Mouse (Mus musculus): ENCODE measurements at regions not wholly inside any gene's neighbourhood (a gene's known extent, or its start where the extent isn't known, plus 50 kb on each side); places are given as distances from the start of the nearest gene placed in this dataset.
"Not testable (repeated sequence)": the region's sequence is repeated elsewhere in the genome, so short reads cannot be mapped to it uniquely, and the experiment has no call there.

DNA sequence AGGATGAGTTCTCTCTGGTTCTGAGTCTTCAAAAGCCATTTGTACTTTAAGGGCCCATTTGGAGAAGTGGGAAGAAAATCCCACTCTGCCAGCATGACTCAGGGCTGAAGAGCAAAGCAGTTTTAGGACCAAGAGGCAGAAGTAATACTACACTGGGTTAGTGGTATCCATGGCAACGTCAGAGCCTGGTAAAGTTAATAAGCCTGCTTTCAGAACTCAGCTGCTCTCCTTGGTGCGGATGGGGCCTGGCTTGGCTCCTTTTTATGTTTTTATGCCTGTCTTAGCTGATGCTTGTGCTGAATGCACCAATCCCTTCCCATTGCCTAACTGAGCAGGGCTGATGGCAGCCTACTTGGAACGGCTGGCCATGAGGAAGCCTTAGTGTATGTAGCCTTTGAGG lies 306.7 kb downstream of the Abcc12 start:
- DNase-seq, result peak; percentile 6

DNA sequence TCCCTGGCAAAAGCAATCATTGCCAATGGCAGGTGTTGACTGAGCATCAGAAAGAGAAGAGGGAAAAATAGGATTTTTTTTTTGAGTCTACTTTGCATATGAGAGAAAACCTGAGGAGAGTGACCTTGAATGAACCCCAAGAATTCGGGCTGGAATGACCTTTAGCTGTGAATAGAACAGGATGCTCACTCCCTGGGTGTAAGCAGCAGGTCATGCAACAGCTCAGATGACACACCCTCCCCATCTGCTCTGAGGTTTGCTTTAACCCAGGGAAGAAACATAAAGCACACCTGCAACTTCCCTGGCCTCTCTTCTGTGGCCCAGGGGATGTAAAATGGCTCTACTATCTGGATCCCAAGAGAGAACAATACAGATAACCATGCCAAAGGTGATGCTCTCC lies 307.9 kb downstream of the Abcc12 start:
- no peak for DNase-seq

DNA sequence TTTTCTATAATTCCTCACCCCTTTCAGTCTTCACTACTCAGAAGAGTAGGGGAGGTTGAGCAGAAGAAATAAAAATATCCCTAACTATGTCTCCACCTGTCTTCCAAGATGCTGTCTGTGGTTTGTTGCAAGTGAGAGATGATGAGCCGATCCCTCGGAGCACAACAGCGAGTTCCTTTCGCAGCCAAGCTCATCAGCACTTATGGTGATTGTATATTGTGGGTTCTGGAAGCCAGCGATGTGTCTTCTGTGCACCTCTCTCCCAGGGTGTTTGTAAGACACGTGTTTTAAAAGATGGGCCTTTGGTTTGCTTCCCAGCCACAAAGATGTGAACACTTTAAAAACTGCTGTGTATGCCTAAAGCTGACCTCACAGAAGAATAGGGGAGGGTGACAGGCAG lies 309.0 kb downstream of the Abcc12 start:
- no peak for DNase-seq

DNA sequence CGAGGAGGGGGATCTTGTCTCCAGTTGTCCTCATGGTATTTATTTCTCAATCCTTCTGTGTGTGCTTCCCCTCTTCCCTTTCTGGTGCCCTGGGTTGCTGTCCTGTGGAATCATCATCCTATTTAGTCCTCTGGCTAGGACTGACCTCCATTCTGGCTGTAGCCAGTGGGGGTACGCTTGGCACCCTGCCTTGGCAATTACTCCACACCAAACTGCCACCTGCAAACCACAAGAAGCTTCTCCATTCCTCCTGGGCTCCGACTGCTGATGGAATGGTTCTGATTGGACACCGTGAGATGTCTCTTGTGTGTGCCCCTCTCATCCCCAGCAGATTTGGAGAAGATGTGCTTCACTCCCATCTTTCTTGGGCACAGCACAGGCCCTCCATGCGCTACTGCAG lies 322.5 kb downstream of the Abcc12 start:
- DNase-seq, result peak; percentile 11

DNA sequence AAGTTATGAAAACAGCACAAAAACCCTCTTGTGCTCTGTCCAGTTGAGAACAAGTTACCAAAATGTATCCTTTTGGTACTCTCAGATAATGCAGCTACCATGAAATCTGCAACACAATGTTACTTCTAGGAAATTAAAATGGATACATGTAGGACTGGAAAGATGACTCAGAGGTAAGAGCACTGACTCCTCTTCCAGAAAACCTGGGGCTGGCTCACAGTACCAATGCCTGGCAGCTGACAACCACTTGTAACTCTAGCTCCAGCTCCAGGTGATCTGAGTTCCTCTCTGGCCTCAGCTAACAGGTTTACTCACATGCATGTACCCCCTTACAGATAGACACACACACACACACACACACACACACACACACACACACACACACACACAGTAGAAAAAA lies 325.1 kb downstream of the Abcc12 start:
- DNase-seq, result no peak

DNA sequence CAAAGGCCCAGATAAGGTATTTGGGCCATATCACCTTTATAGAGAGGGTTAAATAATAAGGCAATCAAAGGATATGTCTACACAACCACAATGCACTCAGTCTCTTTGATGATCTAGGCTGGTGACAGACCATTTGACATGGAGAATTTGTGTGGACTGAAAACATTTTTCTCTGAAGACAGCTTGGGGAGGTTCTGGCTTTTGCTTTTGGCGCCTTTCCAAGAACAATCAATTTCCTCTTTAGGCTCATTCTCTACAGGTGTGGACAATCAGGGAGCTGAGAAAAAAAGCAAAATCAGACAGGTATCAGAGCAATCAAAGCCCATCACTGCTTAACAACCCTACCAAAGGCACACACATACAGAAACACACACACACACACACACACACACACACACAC lies 325.8 kb downstream of the Abcc12 start:
- DNase-seq, result no peak

DNA sequence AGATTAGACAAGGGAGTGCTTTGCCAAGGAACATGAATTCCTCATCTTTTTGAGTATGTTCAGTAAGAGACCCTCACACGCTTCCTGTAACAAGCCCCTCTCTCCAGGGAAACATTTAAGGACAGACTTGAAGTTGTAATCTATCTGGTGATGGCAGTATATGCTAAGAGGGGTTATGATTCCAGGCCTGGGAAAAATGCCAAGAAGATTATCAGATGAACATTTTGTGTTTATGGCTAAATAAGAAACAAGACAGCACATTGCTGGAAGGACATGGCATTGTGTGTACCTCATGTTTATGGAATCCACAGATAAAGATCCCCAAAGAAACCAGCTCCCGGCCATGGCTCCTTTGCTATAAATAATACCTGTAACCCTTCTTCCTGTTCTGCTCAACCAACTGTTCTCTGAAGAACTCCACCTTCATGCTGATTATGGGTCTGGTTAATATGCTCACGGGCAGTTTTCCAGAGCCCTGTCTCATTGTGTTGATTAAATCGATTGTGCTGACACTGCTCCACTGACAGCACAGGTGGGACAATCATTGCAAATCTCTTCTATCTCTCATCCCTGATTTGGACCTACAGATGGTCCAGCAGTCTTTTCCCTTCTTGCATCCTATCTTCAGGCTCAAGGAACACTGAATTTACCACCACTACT lies 327.7 kb downstream of the Abcc12 start:
- DNase-seq, result no peak

DNA sequence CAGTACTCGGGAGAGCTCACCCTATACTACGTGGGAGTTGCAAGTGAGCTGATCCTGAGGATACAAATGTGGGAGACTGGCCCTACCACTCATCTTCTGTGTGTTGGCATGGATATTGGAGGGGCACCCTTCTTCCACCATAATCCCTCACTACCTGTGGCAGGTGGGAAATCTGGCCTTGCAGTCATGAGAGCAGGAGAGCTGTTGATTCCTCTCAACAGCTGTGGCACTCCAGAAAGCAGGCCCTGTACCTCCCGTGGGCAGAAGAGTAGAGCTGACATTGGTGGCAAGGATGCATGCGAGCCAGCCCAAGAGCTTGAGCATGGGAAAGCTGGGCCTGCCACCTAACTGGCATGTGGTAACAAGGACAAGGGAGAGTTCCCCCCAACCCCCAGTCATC lies 345.8 kb downstream of the Abcc12 start:
- DNase-seq, result no peak

DNA sequence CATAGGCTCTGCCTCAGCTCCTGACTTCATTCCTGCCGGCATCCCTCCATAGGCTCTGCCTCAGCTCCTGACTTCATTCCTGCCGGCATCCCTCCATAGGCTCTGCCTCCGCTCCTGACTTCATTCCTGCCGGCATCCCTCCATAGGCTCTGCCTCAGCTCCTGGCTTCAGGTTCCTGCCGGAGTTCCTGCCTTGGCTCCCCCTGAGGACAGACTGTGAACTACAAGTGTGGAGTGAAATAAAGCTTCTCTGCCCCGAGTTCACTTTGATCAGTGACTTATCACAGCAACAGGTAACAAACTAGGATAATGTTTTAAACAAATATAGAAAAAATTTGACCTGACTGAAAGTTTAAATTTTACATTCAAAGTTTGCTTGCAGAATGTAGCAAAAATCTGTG lies 348.5 kb downstream of the Abcc12 start:
- DNase-seq, result not testable (repeated sequence)

DNA sequence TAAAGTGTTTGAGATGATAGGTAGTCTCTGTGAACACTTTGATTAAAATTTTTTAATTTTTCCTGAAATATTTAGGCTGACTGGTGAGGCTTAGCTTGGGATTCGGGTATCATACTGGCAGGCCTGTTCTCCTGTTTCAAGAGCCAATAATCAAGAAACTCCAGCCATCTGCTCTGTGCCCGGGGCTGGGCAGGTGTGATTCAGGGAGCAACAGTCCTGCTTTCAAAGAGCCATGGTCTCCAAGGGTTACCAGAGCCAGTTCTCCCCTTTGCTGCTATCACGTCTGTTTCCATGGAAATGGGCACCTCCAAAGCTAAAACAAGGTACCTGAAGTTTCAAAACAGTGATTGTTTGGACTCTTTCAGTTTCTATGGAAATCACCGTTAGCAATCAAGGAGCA lies 355.6 kb downstream of the Abcc12 start:
- DNase-seq, result no peak

DNA sequence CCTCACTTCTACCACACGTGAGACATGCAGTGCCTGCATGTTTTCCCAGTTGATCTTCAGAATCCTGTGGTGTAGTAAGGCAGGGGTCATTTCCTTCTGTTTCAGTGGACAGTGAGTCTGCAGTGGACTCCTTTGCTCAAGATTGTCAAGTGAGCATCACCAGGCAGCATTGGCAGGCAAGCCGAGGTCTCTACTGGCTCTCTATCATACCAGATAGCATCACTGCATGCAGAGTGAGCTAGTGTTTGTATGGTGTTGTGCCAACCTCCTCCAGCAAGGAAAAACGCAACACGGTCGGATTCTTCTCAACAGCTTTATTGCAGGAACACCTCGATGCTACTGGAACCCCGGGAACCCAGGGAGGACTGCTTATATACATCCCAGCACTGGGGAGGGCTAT lies 357.8 kb downstream of the Abcc12 start:
- no peak for DNase-seq

DNA sequence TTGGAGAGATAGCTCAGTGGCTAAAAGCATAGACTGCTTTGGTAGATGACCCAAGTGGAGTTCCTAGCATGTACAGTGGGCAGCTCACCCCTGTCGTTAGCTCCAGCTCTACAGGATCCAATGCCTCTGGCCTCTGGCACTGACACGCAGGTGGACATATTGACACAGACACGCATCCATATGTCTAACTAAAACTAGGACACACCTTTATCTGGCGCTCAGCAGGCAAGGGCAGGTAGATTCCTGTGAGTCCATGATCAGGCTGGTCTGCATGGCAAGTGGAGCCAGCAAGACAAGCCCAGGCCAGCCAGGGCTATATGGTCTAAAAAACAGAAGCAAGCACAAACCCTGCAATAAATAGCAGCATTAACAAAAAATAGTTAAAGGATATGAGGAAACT lies 358.3 kb downstream of the Abcc12 start:
- no peak for DNase-seq

DNA sequence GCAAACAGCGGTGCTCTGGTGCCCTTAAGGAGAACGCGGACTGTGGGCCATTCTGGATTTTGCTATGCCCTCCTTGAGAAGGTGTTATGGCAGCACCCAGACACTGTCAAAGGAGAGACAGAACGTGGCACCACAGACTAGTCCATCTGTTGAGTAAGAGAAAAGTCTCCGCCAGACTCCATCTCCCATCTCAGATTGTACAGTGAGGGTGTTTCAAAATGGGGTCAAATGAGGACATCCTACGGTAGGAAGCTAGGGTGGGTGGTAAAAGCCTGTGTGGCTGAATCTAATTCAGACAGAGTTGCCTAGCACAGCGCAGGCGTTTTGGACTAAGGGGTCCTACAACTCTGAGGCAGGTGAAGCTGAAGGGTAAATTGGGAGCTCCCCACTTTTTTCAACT lies 366.1 kb downstream of the Abcc12 start:
- DNase-seq, result no peak

DNA sequence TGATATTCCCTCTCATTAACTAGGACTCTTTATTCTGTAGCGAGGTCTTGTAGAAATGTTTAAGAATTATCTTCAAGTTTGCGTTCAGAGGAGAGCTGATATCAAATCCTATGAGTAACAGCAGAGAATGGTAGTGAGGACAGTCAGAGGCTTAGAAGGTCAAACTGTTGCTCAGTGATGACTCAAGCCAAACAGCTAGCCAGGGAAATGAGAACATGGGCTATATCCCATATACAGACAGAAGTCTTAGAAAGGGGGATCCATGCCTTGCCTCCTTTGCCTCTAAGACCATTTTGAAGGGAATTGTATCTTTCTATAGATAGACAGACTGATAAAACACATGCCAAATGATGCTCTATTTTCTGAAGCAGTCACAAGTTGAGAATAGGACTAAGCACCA lies 368.0 kb downstream of the Abcc12 start:
- no peak for DNase-seq

DNA sequence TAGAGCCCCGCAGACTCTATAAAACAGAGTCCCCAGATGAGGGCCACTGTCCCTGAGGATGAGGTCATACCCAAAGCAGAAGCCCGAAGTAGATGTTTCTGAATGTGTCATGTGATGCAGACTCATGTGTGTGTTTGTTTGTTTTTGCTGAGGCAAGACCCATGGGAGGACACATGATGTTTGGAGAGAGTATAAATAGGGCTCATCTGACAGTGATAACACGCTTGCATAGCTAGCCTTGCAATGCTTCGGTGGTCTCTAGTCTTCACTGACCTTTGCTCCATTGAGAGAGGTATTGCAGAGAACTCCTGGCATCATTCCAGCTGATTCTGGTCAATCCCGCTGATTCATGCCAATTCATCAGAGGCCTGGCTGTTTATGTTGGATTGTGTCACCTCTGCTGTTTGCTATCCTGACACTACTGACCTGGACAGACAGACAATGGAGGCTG lies 368.1 kb downstream of the Phkb start:
- DNase-seq, result peak; percentile 28

DNA sequence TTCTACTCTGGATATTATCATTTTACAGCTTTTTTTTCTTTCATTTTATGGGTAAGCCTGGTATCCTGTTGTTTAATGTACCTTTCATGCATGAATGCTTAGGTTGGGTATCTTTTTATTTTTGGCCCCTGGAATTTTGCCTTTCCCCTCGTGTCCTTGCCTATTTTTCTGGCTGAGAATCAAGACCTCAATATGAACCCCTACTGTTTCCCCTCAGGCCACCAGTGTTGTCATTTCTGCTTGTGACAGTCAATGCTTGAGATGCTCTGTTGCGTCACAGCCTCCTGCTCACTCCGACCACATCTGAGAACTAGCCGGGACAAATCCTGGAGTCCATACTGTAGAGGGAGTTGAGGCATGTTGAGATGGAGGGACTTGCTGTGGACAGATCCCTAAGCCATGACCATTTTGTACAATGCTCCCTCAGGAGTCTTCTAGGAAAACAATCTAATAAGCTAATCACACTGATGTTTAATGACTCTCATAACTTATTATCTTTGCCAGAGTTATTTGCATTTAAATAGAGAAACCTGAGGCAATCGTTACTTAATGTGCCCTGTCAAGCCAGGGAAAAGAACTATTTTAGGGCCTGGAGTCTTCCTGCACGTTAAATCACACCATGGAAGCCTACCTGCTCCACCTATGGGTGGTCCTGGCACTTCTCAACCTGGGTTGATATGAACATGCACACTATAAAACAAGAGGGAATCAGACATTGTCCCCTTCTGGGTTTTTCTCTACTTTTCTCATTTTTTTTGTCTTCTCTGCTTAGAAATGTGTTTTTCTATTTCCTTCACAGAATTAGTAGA lies 363.9 kb downstream of the Phkb start:
- DNase-seq, result peak; percentile 38

DNA sequence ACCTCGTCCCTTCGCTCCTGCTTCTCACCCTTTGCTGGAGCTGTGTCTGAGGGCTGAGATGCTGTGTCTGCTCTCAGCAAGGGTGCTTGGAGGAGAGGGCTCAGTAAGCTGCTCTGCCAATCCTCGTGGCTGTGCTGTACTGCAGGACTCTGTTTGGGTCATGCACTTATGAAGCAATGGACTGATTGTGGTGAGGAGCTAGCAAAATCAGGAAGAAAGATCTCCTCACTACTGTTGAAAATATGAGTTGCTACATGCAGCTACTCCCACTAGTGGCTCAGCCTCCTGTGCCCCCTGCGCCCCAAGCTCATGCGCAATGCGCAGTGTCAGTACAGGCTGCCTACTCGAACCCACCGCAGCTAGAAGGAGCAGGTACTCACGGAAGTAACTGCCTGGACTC lies 362.3 kb downstream of the Phkb start:
- DNase-seq, result no peak

DNA sequence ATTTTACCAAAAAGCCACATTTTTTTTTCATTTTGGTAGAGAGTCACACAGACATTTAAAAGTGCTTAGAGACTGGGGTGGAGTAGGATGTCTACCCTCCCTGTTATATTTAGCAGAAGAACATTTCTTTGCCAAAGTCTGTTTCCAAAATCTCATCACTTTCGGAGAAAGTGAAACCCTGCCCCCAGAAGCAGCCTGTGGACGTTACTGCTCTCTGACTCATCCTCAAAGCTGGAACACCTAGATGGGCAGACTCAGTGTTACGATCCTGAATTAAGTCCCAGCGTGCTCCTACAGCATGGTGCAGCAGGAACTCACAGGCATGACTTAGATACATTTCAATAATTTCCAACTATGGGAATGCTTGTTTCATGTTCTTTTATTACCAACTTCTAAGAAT lies 361.1 kb downstream of the Phkb start:
- no peak for DNase-seq

DNA sequence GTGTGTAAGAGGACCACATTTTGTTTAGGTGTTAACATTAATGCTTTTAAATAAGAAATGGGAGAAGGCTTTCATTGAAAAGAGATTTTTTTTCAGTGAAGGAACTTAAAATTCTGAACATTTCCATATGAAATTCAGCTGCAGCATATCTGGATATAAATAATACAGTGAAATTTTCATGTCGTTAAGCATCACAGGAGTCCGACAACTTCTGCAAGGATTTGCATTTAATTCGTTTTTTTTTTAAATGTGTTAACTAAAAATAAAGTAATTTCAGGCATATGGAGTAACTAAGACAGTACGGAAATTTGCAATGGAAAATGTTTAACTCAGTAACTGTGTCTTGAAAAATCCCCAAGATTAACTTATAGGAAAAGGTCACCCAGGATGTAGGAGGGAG lies 351.5 kb downstream of the Phkb start:
- DNase-seq, result no peak

DNA sequence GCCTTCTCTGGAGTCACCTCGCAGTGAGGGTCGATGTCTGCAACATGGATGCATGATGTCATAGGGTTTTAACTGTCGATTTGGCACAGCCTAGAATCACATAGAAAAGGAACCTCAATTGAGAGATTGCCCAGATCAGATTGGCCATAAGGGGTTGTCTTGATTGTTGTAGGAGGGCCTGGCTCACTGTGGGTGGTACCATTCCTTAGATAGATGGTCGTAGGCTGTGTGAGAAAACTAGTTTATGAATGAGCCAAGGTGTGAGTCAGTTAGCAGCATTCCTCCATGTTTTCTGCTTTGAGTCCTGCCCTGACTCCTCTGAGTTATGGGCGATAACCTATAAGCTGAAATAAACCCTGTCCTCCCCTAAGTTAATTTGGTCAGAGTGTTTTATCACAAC lies 343.9 kb downstream of the Phkb start:
- DNase-seq, result no peak

DNA sequence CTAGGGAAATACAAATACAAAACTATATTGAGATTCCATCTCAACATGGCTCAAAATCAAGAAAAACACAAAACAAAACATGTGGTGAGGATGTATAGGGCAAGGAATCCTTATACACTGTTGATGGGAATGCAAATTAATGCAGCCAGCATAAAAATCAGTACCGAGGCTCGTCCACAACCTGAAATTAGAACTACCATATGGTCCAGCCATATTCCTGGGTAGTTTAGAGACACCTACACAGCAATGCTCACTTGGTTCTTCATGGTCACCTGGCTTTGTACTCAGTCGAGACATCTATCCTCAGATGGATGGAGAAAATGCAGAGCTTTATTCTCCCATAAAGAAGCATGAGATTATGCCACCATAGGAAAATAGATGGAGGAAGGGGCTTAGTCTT lies 340.0 kb downstream of the Phkb start:
- DNase-seq, result no peak

DNA sequence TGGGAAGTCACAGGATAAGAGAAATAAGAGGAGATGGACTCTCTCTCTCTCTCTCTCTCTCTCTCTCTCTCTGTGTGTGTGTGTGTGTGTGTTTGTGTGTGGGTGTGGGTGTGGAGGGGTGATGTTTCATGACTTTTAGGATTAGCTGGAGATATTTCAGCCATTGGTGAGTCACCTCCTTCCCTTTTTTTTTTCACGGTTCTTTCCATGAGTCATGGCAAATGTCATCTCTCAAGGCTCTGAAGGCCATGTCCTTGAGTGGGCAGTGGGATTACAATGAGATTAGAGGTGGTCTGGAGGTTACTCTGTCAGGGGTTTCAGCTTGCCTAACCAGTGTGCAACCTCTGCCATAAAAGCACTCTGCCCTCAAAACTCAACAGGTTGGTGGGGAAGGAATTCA lies 329.3 kb downstream of the Phkb start:
- no peak for DNase-seq

DNA sequence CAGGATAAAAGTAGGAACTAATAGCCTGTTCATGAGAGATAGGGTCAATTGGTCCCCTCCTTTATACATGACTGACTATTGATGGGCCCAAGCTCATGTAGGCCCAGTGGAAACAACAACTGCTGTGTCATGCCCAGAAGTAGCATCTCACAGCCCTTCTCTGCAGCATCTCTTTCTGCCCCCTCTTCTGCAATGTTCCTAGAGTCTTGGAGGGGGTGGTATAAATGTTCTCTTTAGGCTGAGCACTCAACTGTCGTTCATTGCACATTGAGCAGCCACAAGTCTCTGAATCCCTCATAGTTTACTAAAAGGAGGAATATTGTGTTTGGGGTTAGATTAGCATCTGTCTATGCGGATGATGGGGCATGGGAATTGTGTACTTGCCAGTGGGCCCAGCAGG lies 324.1 kb downstream of the Phkb start:
- no peak for DNase-seq

DNA sequence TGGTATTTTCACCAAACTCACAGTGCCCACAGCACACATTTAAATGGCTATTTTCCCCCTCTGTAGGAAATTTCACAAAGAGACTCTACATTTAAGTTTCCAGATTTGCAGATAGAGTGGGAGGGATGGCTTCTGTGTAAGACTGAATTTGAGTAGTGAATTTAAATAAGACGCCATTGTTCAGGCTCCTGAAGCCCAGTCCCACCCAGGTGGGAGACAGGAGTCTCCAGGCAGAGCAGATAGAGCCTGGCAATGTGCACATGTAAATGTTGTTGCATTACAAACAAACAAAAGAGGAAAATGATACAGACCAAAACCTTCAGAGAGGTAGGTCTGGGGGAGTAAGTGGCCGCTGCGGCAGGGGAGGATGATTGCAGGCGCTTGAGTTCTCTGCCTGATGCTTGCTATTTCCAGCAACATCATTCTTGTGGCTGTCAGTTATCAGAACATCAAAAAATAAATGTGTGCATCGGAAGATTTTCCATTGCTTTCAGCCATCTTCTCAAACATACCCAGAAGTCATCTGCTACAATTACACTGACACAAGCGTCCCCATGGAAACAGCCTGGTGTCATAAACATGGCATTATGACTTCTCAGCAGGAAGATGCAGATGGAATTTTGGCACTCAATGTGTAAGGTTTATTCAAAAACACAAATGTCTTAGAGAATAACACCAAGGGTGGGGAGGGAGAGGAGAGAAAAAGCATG lies 318.5 kb downstream of the Phkb start:
- peak; percentile 11 for DNase-seq
